Mouse (Mus musculus) megakaryocyte progenitor cell, adult 5-6 weeks (primary cell): ENCODE measurements around the gene Gm10271. TPM values are rescaled to one million over a fixed set of nuclear protein-coding genes. Genes with fewer than 3 reads are reported as not detected.

Experiments
- total RNA-seq, 2 experiments: library from RNA; stranded (forward) in 1 of 2; stranded (reverse) in 1 of 2; fragments of 157-497, 149-512 nt in 1 of 2; fragments of 200-1000 nt in 1 of 2; gene quantifications; 2 replicates each; pipeline versions ENCODE4 v1.2.3 to v1.2.4; 2015 to 2017

Gene Gm10271
- total RNA-seq, 2 experiments from 2014 or later = not detected

Other genes starting within 250 kb of the Gm10271 start
- gene Myrfl, start 75.7 kb downstream of the Gm10271 start, total RNA-seq (2015) = not detected in 2 replicates
- not detected in 2 replicates for gene Myrfl, start 75.7 kb downstream of the Gm10271 start, total RNA-seq (2017)
- gene Rab3ip, start 21.8 kb downstream of the Gm10271 start, total RNA-seq (2015) = 6.8 and 7.0 TPM in 2 replicates
- 14.1 TPM in 2 replicates for gene Rab3ip, start 21.8 kb downstream of the Gm10271 start, total RNA-seq (2017)
- not detected in 2 replicates for gene Best3, start 13.7 kb upstream of the Gm10271 start, total RNA-seq (2015)
- gene Best3, start 13.7 kb upstream of the Gm10271 start, total RNA-seq (2017) = not detected in 2 replicates
- not detected in 2 replicates for gene Lrrc10, start 72.7 kb upstream of the Gm10271 start, total RNA-seq (2015)
- not detected in 2 replicates for gene Lrrc10, start 72.7 kb upstream of the Gm10271 start, total RNA-seq (2017)
- 627 and 662 TPM in 2 replicates for gene Cct2, start 91.2 kb upstream of the Gm10271 start, total RNA-seq (2015)
- gene Cct2, start 91.2 kb upstream of the Gm10271 start, total RNA-seq (2017) = 516 and 565 TPM in 2 replicates
- 33.5 and 37.9 TPM in 2 replicates for gene Frs2, start 175.9 kb upstream of the Gm10271 start, total RNA-seq (2015)
- 14.4 and 15.1 TPM in 2 replicates for gene Frs2, start 175.9 kb upstream of the Gm10271 start, total RNA-seq (2017)